Mouse (Mus musculus): Measurements from ENCODE around the gene Hist2h3b. TPM values are rescaled to one million over a fixed set of nuclear protein-coding genes. Genes with fewer than 3 reads are reported as not detected.
"Not testable (repeated sequence)": the region's sequence is repeated elsewhere in the genome, so short reads cannot be mapped to it uniquely, and the experiment has no call there.

Hist2h3b gene
- polyA plus RNA-seq, 1 experiment from 2014 or later = 47.8 TPM

GRCm38 (mm10) chr3:96269511-96270474 lies 1.3 kb downstream of the Hist2h3b start, which contains the start of gene Hist2h2bb:
Hist2h2bb (plus strand) TSS chr3:96269752.
- peak within 1 kb of the TSS; percentile 77 for H3K4me2 ChIP-seq (replicated peaks)
- H3K27me3 ChIP-seq = no peaks in the 10 kb centered on the region
- WGBS = under 1% methylated on average over 45 of the region's 45 CpGs
- peak within 1 kb of the TSS; percentile 73 for H3K9ac ChIP-seq (replicated peaks)
- peak; percentile 96 for ATAC-seq
- H3K4me3 ChIP-seq (replicated peaks) = peak within 1 kb of the TSS; percentile 50
- H3K27ac ChIP-seq = peak within 1 kb of the TSS; percentile 93
- no peaks in the 10 kb centered on the region for H3K9me3 ChIP-seq
- peaks cover 18% of the 10 kb centered on the region for H3K4me1 ChIP-seq (replicated peaks)
- no peaks in the 10 kb centered on the region for H3K36me3 ChIP-seq

- no peaks in the 10 kb centered on the region for H3K36me3 ChIP-seq
- ATAC-seq = no peak
- no peak overlapping the region for H3K4me2 ChIP-seq (replicated peaks)
- no peak overlapping the region for H3K27ac ChIP-seq
- 89% methylated on average over 17 of the region's 17 CpGs for WGBS
- H3K4me1 ChIP-seq (replicated peaks) = peaks cover 15% of the 10 kb centered on the region
- H3K9me3 ChIP-seq = no peaks in the 10 kb centered on the region
- H3K27me3 ChIP-seq = peaks cover 7% of the 10 kb centered on the region; the same call in 1 of the 2 replicates
- H3K4me3 ChIP-seq (replicated peaks) = no peak overlapping the region
- no peak overlapping the region for H3K9ac ChIP-seq (replicated peaks)
Measured at GRCm38 (mm10) chr3:96273591-96274465, 5.4 kb downstream of the Hist2h3b start.

- H3K4me2 ChIP-seq (replicated peaks) = peak overlapping the region; percentile 66
- ATAC-seq = no peak; the same call in 1 of the 2 replicates
- WGBS = 16% methylated on average over 8 of the region's 8 CpGs
- peaks cover 23% of the 10 kb centered on the region for H3K27me3 ChIP-seq
- peaks cover 9% of the 10 kb centered on the region for H3K4me1 ChIP-seq (replicated peaks)
- H3K9ac ChIP-seq (replicated peaks) = peak overlapping the region; percentile 69
- H3K36me3 ChIP-seq = no peaks in the 10 kb centered on the region
- H3K27ac ChIP-seq = peak overlapping the region; percentile 82
- H3K9me3 ChIP-seq = no peaks in the 10 kb centered on the region
- H3K4me3 ChIP-seq (replicated peaks) = peak overlapping the region; percentile 44
Measured at GRCm38 (mm10) chr3:96277428-96277799, 9.0 kb downstream of the Hist2h3b start.

- Histone ChIP-seq H3K4me2 (replicated peaks) (peak overlapping the region; percentile 66), H3K27me3 (peaks cover 29% of the 10 kb centered on the region), H3K9me3 (no peaks in the 10 kb centered on the region), H3K9ac (replicated peaks) (peak overlapping the region; percentile 69), H3K27ac (peak overlapping the region; percentile 82), H3K36me3 (no peaks in the 10 kb centered on the region), H3K4me1 (replicated peaks) (peaks cover 9% of the 10 kb centered on the region), H3K4me3 (replicated peaks) (peak overlapping the region; percentile 44)
- ATAC-seq = peak; percentile 99
- WGBS = under 1% methylated on average over 49 of the region's 49 CpGs
Measured at GRCm38 (mm10) chr3:96277800-96278624, 9.6 kb downstream of the Hist2h3b start.

- Histone ChIP-seq H3K4me2 (replicated peaks) (no peak overlapping the region), H3K4me3 (replicated peaks) (no peak overlapping the region), H3K9me3 (no peaks in the 10 kb centered on the region), H3K27ac (no peak overlapping the region), H3K27me3 (peaks cover 54% of the 10 kb centered on the region), H3K36me3 (no peaks in the 10 kb centered on the region), H3K9ac (replicated peaks) (peak overlapping the region; percentile 4; the same call in 1 of the 2 replicates), H3K4me1 (replicated peaks) (peaks cover 9% of the 10 kb centered on the region)
- 56% methylated on average over 6 of the region's 6 CpGs for WGBS
- no peak for ATAC-seq
Measured at GRCm38 (mm10) chr3:96280660-96281059, 12.2 kb downstream of the Hist2h3b start.

GRCm38 (mm10) chr3:96284457-96284856 lies 16.0 kb downstream of the Hist2h3b start:
- WGBS = 27% methylated on average over 4 of the region's 4 CpGs
- peaks cover 51% of the 10 kb centered on the region for H3K27me3 ChIP-seq

GRCm38 (mm10) chr3:96287334-96287733 lies 18.9 kb downstream of the Hist2h3b start:
- not testable (repeated sequence) for H3K9ac ChIP-seq (replicated peaks); H3K4me2 ChIP-seq (replicated peaks); H3K4me3 ChIP-seq (replicated peaks); H3K36me3 ChIP-seq; ATAC-seq; H3K4me1 ChIP-seq (replicated peaks); H3K9me3 ChIP-seq; H3K27ac ChIP-seq
- WGBS = 91% methylated on average over 11 of the region's 11 CpGs
- H3K27me3 ChIP-seq = peaks cover 35% of the 10 kb centered on the region

More at GRCm38 (mm10) chr3:96284457-96284856, 16.0 kb downstream of the Hist2h3b start:
- H3K36me3 ChIP-seq = no peaks in the 10 kb centered on the region
- no peak overlapping the region for H3K4me2 ChIP-seq (replicated peaks)
- H3K9ac ChIP-seq (replicated peaks) = no peak overlapping the region
- no peak for ATAC-seq
- H3K4me3 ChIP-seq (replicated peaks) = no peak overlapping the region
- H3K9me3 ChIP-seq = no peaks in the 10 kb centered on the region
- H3K27ac ChIP-seq = no peak overlapping the region
- no peaks in the 10 kb centered on the region for H3K4me1 ChIP-seq (replicated peaks)

GRCm38 (mm10) chr3:96289201-96289600 lies 20.7 kb downstream of the Hist2h3b start:
- no peak overlapping the region for H3K4me3 ChIP-seq (replicated peaks)
- no peaks in the 10 kb centered on the region for H3K4me1 ChIP-seq (replicated peaks)
- no peaks in the 10 kb centered on the region for H3K36me3 ChIP-seq
- no peaks in the 10 kb centered on the region for H3K9me3 ChIP-seq
- no peak overlapping the region for H3K4me2 ChIP-seq (replicated peaks)
- peaks cover 17% of the 10 kb centered on the region for H3K27me3 ChIP-seq
- no peak for ATAC-seq
- WGBS = 70% methylated on average over 3 of the region's 3 CpGs
- no peak overlapping the region for H3K27ac ChIP-seq
- H3K9ac ChIP-seq (replicated peaks) = no peak overlapping the region

GRCm38 (mm10) chr3:96290727-96291126 lies 22.3 kb downstream of the Hist2h3b start:
- H3K9me3 ChIP-seq; ATAC-seq; H3K36me3 ChIP-seq; H3K27me3 ChIP-seq; H3K4me1 ChIP-seq (replicated peaks); H3K9ac ChIP-seq (replicated peaks); H3K4me2 ChIP-seq (replicated peaks); H3K27ac ChIP-seq; H3K4me3 ChIP-seq (replicated peaks): not testable (repeated sequence)
- WGBS = 90% methylated on average over 3 of the region's 3 CpGs

GRCm38 (mm10) chr3:96292641-96293040 lies 24.2 kb downstream of the Hist2h3b start:
- no peaks in the 10 kb centered on the region for H3K36me3 ChIP-seq
- no peak overlapping the region for H3K27ac ChIP-seq
- no peaks in the 10 kb centered on the region for H3K9me3 ChIP-seq
- WGBS = 72% methylated on average over 6 of the region's 6 CpGs
- no peak overlapping the region for H3K4me2 ChIP-seq (replicated peaks)
- H3K9ac ChIP-seq (replicated peaks) = no peak overlapping the region
- H3K27me3 ChIP-seq = no peaks in the 10 kb centered on the region
- no peak overlapping the region for H3K4me3 ChIP-seq (replicated peaks)
- no peaks in the 10 kb centered on the region for H3K4me1 ChIP-seq (replicated peaks)
- ATAC-seq = no peak

- H3K27me3 ChIP-seq = no peaks in the 10 kb centered on the region
- no peak overlapping the region for H3K4me2 ChIP-seq (replicated peaks)
- 50% methylated on average over 5 of the region's 5 CpGs for WGBS
- H3K27ac ChIP-seq = no peak overlapping the region
- H3K4me1 ChIP-seq (replicated peaks) = no peaks in the 10 kb centered on the region
- no peak overlapping the region for H3K9ac ChIP-seq (replicated peaks)
- no peak for ATAC-seq
- no peaks in the 10 kb centered on the region for H3K36me3 ChIP-seq
- H3K4me3 ChIP-seq (replicated peaks) = no peak overlapping the region
- H3K9me3 ChIP-seq = no peaks in the 10 kb centered on the region
Measured at GRCm38 (mm10) chr3:96293368-96293767, 24.9 kb downstream of the Hist2h3b start.
